Mouse (Mus musculus) bone marrow macrophage, adult 2 months (primary cell): ENCODE data around the gene Spaca4.

ENCODE experiments used
- CTCF ChIP-seq: IDR thresholded peaks from 2 replicates; pipeline ENCODE4 v1.5.1; 2012; ENCODE audit warnings: low read depth, mild to moderate bottlenecking, low read length, moderate library complexity
- POLR2A ChIP-seq: IDR thresholded peaks from 2 replicates; pipeline ENCODE4 v1.6.1; 2012; ENCODE audit warnings: mild to moderate bottlenecking, low read depth, low read length, borderline replicate concordance

DNA sequence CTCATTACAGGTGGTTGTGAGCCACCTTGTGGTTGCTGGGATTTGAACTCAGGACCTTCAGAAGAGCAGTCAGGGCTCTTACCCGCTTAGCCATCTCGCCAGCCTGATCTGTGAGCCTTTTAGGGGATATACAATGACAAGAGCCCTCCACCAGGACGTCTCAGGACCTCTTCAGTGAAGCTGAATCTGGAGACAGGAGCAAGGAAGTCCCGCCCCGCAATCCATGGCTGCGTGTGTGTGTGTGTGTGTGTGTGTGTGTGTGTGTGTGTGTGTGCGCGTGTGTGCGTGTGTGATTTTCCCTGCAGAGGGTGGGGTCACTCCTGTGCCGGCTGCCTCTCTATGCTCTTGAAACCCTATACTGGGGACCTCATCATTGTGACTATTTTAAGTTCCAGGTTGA is 14.2 kb upstream of the Spaca4 start:
- no peak for TF ChIP-seq CTCF
- TF ChIP-seq POLR2A, result no peak
